Mouse (Mus musculus) urinary bladder, postnatal 36 days (tissue): ENCODE results near the gene Zfp787.
"Not testable (repeated sequence)": the region's sequence is repeated elsewhere in the genome, so short reads cannot be mapped to it uniquely, and the experiment has no call there.

Experiments used
- DNase-seq, 2 experiments: peaks; one replicate each; pipeline ENCODE4 v3.0.0; 2022; ENCODE audit warnings: low spot score in 2 of 2, mixed read lengths in 1 of 2

Gene Zfp787

DNA sequence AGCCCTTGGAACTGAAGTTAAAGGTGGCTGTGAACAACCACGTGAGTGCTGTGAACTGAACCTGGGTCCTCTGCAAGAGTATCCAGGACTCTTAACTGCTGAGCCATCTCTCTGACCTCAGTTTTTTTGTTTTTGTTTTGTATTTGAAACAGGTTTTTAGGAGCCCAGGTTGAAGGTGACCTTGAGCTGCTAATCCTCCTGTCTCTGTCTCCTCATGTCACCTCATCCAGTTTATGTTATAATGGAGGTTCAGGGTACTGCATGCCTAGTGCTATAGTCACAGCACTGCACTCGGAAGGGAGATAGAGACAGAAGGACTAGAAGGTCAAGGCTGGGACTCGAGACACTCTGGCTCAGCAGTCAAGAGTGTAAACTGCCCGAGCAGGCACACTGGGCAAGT is 6.4 kb upstream of the Zfp787 start:
- DNase-seq, result no peak

DNA sequence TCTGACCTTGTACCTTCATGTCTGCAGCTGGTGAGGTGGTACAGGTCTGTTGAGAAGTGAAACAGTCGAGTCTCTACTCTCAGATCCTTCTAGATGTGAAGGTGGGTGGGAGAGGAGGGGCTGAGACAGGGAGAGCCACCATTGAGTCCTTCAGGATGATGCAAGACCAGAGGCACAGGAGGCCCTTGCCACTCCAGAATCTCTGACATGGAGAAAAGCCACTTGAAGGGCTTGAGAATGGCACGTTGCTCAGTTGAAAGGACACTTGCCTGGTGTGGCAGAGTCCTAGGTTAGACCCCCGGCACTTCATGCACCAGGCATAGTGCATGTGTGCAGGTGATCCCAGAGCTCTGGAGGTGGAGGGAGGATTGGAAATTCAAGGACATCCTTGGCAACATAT is 5.7 kb upstream of the Zfp787 start:
- DNase-seq, result no peak

DNA sequence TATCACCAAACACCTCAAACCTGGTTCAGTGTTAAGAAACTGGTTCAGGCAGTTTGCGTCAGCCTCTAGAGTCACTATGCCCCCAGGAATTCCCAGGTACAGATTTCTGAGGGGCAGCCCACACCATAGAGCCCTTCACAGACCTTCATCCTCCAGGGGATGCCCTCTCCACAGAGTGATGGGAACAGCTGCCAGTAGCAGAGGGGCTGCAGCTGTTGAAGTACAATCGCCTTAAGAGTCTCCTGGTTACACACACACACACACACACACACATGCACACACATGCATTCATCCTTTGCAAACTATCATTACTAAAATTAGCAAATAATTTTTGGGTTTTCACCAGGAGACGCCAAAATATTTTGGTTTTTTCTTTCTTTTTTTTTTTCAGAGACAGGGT is 3.8 kb upstream of the Zfp787 start:
- no peak for DNase-seq

DNA sequence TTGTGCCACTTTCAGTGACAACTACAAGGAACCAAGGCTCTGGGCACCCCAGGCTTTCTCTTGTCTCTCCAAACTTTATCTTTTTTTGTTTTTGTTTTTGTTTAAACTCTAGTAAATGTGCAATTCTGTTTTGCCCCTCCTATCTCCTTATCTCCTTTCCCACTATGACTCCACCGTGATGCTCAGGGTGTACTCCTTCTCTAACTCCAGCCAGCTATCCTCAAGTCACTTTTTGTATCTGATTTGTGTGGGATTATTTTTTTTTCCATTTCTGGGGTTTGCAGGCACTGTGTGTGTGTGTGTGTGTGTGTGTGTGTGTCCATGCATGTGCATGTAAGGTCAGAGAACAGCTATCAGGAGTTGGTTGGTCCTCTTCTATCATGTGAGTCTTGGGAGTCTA is 1.7 kb upstream of the Zfp787 start:
- DNase-seq, result no peak

DNA sequence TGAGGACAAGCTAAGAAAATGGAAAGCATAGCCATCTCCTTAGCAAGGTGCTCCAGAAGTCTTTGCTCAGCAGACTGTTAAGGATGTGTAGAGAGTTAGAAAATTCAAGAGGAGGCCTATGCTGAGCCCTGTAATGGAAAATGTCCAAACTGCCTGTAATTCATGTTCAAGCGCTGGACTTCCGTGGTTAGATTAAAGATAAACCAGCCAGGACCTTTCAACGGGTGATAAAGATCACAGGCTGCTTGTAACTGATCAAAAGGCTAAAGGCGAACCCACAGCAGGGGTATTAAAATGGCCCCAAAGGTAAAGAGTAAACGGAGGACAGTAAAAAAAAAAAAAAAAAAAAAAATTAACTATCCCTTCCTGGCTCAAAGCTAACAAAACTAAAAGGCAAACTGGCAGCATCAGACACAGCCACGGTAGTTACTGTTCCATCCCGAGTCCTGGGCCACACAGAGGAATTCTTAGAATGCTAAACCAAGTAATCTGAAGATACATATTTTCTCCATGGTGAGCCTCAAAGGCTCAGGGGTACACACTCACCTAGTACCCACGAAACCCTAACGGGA is 1.2 kb upstream of the Zfp787 start:
- no peak for DNase-seq

DNA sequence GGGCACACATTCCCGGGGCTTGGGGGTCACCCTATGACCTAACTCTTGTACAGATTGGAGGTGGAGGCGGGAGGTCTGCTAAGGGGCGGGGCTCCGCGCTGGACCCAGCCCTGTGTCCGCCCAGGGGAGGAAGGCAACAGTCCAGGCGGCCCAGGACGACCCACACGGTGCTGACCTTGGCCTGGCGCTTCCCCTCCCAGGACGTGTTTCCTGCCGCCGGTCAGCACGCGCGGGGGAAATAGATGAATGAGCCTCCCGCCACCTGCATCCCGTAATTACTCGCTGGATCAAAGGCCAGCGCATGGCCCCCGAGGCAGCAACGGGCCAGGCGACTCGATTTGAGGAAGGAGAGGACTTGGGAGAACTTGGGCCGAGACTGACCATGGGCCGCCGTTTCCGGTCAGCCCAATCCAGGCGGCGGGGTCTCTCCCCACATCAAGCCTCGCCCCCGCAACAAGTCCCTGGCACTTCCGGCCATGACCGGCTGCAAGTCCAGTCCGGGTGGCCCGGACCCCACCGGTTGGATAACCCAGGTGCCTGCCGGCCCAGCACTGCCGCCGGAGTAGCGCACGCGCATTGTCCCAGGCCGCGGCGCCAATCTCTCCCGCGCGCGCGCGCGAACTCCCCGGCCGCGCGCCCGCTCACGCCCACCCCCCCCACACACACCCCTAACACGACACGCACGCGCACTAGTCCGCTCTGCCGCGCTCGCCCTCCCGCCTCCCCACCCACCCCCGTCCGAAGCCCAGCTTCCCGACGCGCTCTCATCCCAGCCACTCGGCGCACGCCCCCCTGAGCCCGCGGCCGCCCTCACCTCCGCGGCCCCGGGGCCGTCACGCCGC is 545 bp downstream of the Zfp787 start:
- DNase-seq, result peak; percentile 38 to 74

DNA sequence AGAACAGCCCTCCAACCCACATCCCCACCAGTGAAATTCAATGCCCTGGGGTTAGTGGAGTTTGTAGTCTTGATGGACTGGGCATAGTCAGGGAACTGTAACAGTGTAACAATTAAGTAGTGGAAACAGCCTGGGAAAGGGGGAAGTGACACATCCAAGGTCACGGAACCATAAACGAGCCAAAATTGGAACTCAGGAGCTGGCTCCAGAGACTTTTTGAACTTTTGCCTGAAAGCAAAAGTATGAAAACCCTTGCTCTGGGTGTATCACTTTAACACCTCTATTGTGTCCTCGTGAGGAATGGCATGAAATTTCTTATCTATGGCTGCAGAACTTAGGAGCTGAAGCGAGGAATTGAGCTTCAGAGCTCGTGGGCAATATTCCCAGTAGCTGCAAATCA is 1.6 kb downstream of the Zfp787 start:
- no peak for DNase-seq

DNA sequence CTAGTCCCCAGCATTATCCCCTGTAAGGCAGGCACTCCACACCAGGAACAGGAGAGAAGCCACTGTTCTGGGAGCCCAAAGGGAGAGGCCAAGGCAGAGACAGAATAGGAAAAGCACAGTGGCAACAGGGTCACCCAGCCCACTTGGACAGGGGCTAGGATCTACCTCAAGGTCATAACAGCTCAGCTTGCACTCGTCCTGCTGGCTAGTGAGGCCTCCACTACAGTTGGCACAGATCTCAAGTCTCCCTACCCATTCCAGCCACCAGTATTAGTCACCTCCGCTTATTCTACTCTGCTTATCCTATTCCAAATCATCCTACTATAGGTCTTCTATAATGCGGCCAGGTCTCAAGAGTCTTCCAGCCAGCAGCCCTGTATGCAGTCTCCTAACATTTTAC is 2.7 kb downstream of the Zfp787 start:
- DNase-seq, result no peak

DNA sequence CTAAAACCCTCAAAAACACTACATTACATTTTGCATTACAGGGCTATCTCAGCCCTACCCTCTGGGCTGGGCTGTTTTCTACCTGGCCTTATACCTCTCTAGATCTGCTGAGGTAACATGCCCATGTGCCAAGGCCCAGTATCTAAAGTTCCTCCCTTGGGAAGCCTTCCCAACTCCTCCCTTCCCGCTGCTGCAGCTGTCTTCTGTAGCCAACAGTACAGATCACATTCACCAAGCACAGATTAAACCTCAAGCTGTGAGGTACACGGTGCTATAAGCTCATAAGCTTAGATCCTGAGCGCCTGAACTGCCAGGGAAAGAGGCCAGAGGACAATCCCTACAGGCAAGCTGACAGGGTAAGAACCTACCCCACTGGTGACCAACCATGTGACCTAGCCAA is 3.8 kb downstream of the Zfp787 start:
- no peak for DNase-seq

DNA sequence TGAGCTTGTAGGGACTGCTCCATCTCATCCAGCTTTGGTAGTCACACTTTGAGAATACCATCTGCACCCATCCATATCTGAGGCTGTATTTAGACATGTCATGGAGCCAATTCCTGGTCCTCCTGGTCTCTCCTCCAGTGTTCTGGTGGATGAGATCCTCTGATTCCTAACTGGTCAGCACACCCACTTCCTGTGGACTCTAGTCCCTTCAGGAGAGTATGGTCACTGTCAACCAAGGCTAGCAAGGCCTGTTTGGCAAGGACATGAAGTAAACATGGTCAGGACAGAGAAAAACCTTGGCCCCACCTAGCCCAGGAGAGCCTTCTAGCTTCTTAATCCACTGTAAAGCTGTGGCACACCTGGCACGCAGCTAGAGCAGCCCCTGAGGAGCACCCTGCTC is 4.5 kb downstream of the Zfp787 start:
- no peak for DNase-seq

DNA sequence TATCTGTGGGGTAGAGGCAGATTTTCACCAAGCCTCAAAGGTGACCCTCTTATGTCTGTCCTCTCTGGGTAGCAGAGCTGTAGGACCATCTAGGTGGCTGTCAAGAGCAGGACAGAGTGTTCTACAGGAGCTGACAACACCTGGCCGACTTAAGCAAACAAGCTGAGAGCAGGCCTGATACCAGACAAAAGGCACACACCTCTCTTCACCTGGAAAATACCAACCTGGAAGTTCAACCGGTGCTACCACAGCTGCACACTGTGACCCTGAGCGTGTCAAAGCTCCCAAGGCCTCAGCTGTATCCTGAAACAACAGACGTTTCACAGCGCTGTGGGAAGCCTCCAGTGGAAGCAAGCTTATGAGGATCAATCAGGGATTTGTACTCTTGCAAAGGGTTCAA is 8.1 kb downstream of the Zfp787 start:
- no peak for DNase-seq

DNA sequence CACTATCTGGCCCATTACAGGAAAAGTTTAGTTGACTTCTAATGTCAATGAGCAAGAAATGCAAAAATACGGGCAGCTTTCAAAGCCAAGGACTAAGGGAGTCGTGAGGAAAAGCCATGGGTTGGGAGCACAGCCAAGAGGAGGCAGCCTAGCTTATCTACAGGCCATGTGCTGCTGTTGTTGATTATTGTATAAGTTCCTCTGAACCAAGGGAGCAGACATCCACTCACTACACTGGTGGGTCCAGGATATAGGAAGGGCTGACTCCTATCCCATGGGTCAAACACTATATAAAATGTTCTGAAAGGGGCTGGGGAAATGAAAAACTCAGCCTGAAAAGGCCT is 8.8 kb downstream of the Zfp787 start:
- DNase-seq, result no peak

DNA sequence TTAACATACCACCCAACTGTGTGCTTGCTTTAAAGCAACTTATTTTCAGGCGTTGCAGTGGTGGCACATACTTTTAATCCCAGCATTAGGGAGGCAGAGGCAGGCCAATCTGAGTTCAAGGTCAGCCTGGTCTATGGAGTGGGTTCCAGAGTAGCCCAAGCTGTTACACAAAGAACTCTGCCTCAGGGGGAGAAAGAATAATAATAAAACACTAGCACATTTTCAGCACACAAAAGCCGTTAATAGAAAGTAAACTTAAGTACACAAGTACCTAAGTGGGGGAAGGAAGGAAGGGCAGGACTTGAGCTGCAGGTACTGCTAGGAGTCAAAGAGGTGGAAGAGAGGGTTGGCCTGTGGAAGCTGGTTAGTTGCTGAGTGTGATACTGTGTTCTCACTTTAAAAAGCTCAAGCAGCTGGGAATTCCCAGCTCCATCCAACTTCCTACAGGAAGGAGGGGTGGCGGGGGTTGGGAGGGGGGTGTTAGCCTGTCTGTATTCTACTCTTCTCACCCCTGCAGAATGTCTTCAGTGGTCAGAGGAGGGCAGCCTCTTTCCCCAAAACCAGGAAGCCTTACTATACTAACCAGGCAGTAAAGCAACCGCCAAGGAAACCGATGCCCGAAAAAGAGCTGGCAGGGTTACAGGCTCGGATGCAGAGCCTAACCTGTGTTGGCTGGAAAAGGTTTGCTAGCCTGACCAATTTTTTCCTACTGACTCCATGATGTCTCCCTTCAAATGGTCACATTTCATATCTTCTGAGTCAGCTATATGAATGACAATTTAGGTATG is 9.4 kb downstream of the Zfp787 start:
- DNase-seq, result no peak

DNA sequence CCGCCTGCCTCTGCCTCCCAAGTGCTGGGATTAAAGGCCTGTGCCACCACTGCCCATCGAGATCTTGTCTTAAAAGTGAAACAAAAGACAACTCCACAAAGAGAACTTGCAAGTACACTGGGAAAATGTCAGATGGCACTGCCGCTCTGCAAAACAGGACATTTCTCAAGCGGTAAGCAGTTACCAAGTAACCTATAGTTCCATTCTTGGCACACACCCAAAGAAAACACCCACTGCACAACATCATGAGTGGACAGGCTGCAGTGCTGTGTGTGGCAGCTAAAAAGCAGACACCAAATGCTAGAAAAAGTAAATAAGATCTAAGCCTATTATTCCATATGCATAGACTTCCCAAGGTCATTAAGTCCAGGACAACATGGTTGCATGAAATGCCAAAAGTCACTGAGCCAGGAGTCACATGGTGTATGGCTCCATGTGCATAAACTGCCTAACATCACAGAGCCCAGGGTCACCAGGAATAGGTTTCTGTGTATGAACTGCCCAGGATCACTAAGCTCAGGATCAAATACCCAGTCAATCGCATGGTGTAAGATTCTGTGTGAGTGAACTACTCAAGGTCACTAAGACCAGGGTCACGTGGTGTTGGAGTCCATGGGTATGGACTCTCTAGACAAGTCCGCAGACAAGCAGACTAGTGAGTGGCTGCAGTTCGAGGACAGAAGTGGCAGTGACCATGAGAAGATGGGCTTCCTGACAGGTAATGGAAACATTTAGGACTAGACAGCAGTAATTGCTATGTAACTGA is 10.2 kb downstream of the Zfp787 start:
- no peak for DNase-seq

DNA sequence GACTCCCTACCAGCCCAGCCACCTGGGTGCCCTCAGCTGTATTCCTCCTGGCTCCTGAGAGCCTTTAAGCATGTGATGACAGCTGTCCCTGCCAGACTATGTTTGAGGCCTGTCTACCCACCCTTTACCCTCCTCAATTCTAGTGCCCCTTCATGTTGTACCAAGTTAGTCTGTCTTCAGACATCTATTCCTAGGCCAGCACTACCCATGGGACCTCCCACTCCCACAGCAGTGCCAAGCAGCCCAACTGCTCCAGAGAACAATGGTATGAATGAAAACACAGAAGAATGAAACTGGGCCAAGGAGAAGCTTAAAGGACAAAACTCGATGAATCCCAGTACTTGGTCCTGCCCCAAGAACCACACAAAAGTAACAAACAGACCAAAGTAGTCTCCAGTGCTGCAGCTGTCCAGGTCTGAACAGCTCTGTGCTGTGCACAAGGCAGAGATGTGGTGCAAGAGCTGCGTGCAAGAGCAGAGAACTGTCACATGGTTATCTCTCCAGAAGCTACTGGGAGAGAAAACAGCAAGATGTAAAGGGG is 11.7 kb downstream of the Zfp787 start:
- DNase-seq, result no peak

DNA sequence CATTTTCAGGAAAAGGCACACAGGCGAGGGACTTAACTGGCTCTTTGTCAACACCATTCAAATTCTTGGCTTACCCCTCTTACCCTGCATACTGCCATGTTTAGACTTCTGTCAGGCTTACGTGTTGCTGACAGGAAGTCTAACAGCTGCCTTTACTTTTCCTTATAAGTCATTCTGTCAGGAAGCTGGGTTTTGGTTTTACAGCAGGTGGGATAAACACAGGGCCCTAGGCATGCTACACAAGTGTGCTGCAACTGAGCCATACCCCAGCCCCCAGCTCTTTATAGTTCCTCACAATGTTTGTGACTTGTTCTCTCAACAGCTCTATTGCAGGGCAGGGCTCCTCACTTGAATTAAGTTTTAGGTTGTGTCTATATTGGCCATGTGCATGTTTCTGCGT is 16.5 kb downstream of the Zfp787 start:
- DNase-seq, result no peak

DNA sequence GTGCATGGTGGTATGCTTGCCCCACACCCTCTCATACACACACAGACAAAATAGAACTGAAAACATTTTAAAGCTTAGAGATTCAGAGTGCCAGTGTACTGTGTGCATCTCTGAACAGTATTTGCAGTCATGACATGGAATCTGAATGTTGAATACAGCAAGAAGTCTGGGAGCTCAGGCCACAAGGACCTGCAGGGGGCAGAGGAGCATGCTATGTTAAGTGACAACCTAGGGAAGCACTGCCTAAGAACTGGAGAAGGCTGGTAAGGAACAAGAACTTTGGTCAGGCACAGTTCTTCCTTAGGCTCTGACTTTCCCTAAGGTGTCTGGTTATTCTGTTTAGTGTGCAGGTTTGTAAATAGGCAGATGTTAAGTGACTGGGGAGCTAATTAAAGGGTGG is 19.3 kb downstream of the Zfp787 start:
- DNase-seq, result no peak

DNA sequence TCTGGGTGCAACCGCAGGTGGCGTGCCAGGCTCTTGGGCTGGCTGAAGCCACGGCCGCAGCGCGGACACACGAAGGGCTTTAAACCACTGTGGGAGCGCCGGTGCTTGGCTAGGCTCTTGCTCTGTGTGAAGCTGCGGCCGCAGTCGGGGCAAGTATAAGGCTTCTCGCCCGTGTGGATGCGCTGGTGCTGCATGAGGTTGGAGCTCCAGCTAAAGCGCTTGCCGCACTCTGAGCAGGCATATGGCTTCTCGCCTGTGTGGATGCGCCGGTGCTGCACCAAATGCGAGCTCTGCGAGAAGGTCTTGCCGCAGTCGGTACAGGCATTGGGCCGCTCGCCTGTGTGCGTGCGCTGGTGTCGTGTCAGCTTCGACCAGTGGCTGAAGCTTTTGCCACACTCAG is 23.2 kb downstream of the Zfp787 start:
- DNase-seq, result no peak

DNA sequence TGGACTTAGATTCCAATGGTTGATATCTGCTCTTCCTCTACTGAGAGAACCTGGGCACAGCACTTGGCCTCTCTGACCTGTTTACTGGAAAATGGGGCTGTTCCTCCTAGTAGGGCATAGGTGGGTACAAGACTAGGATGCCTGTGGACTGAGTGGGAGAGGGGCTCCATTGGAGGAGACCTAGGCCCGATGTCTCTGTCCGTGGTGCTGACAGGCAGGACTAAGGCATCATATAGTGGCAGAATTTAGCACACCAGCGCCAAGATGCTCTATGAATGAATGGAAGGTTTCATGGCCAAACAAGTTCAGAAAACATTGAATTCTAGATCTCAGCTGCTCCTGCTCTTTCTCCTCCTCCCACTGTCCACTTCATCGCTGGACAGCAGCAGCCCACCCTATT is 25.5 kb downstream of the Zfp787 start:
- no peak for DNase-seq

DNA sequence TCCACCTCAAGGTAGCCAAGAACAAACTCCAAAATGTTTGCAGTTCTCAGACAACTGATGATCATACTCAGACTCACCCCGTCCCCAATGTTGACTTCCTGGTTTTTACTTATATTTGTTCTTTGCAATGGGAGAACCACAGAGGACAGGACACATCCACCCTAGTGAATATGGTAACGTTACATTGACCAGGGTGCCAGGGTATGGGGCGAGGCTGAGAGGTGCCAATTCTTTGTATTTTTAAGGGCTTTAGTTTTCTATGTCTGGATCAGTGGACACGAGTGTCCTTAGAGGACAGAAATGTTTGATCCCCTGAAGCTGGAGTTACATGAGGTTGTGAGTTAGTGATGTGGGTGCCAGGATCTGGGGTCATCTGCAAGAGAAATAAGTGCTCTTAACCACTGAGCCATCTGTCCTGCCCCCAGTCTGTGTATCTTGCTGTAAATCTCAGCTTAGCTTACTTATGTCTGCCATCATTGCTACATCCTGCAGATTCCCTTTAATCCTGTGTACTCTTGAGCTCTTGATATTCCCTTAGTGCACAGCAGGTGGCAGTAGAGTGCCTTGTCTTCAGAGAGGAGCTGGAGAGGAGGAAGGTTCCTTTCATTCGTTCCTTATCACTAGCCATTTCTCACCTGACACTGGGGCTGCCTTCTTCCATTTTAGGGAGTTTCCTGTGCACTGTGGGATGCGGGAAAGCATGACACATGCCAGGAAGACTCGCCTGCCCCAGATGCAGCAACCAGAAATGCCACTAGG is 28.9 kb downstream of the Zfp787 start:
- peak; percentile 75 to 79 for DNase-seq

DNA sequence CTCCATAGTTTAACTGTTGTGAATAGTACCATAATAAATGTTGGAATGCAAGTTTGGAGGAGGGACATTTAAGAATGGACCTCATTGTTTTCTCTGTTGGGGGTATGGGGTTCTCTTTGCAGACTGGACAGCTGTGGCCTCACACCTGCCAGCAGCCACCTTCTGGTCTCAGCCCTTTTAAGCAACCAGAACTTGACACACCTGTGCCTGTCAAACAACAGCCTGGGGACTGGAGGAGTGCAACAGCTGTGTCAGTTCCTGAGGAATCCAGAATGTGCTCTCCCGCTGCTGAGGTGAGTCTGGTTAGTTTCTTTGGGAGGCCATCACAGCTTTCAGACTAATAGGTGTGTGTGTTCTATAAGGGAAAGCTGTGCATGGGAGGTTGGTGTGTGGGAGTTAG is 34.7 kb downstream of the Zfp787 start:
- not testable (repeated sequence) for DNase-seq
